Mouse (Mus musculus) forebrain, embryonic 12.5 days (tissue): ENCODE data around the gene Ube2i. TPM values are rescaled to one million over a fixed set of nuclear protein-coding genes. Genes with fewer than 3 reads are reported as not detected.

Experiments used
- ATAC-seq: fragments of 200-750 bp; cut with Nextera tagmentation; 2 replicates; pipeline ENCODE4 v1.8.0; 2017; ENCODE audit warnings: moderate TSS enrichment; ENCODE audit not compliant: low FRiP score
- H3K27ac ChIP-seq: fragments of 300-500 bp; sonication (generic); 2 replicates; pipeline ENCODE4 v1.5.1; 2016; ENCODE audit warnings: mild to moderate bottlenecking
- H3K27me3 ChIP-seq: fragments of 300-500 bp; sonication (generic); 2 replicates; pipeline ENCODE4 v1.6.1; 2016; ENCODE audit warnings: mild to moderate bottlenecking
- H3K36me3 ChIP-seq: fragments of 300-500 bp; sonication (generic); replicated peaks from 2 replicates; pipeline ENCODE4 v1.6.1; 2016; ENCODE audit warnings: mild to moderate bottlenecking
- H3K4me1 ChIP-seq: fragments of 300-500 bp; sonication (generic); 2 replicates; pipeline ENCODE4 v1.6.1; 2016
- H3K4me2 ChIP-seq: fragments of 300-500 bp; sonication (generic); 2 replicates; pipeline ENCODE4 v1.6.1; 2016; ENCODE audit warnings: mild to moderate bottlenecking, moderate library complexity
- H3K4me3 ChIP-seq: fragments of 300-500 bp; sonication (generic); replicated peaks from 2 replicates; pipeline ENCODE4 v1.5.1; 2016; ENCODE audit warnings: mild to moderate bottlenecking
- H3K9ac ChIP-seq: fragments of 300-500 bp; sonication (generic); 2 replicates; pipeline ENCODE4 v1.6.1; 2016; ENCODE audit warnings: mild to moderate bottlenecking
- H3K9me3 ChIP-seq: fragments of 300-500 bp; sonication (generic); 2 replicates; pipeline ENCODE4 v1.6.1; 2016
- WGBS: fragments of 180-500 bp; shearing (Covaris S2); methylation state at CpG from one replicate; pipeline ENCODE4 v1.1.7; 2016; 5-methylcytosine and 5-hydroxymethylcytosine counted together
- polyA plus RNA-seq: library from polyadenylated mRNA; unstranded; fragments of >200 nt; fragmentation: Nextera tagmentation; extraction: Ambion mirVana; gene quantifications from 2 replicates; pipeline ENCODE4 v1.2.1, GENCODE M21; 2016

Gene Ube2i
- polyA plus RNA-seq, result 849 and 866 TPM in 2 replicates

DNA sequence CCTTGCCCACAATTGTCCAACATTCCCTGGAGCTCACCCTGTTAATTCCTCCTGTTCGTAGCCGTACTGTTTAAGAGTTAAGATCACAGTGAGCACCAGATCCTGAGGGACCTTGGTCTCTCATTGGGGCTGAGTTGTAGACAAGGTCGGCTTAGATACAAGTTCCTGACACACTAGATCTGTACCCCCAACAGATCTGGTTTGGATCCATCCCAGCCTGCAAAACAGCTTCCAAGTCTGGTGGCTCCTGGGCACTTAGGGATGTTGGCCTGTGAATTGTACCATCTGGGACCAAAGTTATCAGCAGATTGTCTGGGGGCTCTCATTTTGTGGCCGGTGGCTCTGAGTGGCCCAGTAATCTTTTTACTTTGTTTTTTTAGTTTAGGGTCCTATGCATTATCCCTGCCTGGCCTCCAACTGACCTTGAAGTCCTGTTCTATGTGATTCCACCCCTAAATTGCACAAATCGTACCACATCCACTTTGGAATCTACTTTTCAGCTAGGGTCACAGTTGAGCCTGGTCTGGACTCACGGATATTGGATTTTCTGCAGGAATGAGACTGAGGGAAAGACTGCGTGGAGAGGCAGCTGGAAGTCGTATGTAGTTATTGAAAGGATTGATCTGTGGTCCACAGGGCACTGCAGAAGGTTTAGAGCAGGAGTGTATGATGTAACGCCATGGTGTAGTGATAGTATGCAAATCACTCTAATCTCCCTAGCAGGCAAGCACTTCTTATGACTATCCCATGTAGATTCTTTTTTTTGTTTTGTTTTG lies at the start of gene Ube2i:
TSS of gene Ube2i (minus strand) at position 52 of the 776 bp plus-strand sequence.
- peaks cover 6% of the 10 kb centered on the region for H3K36me3 ChIP-seq
- no peaks in the 10 kb centered on the region; the same call in 1 of the 2 replicates for H3K27me3 ChIP-seq
- peaks cover 33% of the 10 kb centered on the region for H3K4me1 ChIP-seq
- peak within 1 kb of the TSS; percentile 99 for H3K9ac ChIP-seq
- no peak for ATAC-seq
- peak within 1 kb of the TSS; percentile 99 for H3K4me2 ChIP-seq
- 84% methylated on average over 9 of the region's 9 CpGs for WGBS
- H3K4me3 ChIP-seq, result peak within 1 kb of the TSS; percentile 97
- peak within 1 kb of the TSS; percentile 97 for H3K27ac ChIP-seq
- H3K9me3 ChIP-seq, result no peaks in the 10 kb centered on the region

DNA sequence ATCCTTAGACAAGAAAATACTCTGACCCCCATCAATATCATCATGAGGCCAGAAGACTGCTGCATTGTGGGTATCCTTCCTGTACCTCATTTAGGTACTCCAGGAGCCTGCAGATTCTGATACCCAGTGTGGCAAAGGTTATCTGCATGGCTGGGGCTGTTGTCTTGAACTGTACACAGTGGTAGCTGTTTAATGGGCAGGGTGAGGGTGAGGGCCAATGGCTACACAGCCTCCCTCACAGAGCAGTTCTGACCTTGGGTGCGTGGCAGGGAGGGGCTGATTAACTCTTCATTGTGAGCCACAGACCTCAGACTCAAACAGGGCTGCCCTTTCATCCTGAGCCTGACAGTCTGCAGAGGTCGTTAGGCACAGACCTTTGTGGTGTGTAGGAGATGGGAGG lies 48.5 kb upstream of the Ube2i start:
- Histone ChIP-seq H3K36me3 (no peaks in the 10 kb centered on the region), H3K9ac (no peak overlapping the region), H3K4me1 (no peaks in the 10 kb centered on the region), H3K27me3 (peaks cover 20% of the 10 kb centered on the region; the same call in 1 of the 2 replicates), H3K9me3 (no peaks in the 10 kb centered on the region), H3K4me3 (no peak overlapping the region), H3K27ac (no peak overlapping the region), H3K4me2 (no peak overlapping the region)
- no peak for ATAC-seq
- WGBS, result 18% methylated on average over 2 of the region's 2 CpGs

DNA sequence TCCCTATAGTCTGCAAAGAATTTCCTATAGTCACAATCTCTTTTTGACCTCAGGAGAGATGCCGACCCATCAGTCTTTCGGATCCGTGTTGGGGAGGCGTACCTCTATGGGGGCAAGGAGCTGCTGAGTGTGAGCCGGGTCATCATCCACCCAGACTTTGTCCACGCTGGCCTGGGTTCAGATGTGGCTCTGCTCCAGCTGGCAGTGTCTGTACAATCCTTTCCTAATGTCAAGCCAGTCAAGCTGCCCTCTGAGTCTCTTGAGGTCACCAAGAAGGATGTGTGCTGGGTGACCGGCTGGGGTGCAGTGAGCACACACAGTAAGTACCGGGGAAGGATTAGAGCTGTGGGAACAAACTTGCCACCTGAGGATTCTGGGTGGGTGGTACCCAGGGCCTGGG lies 46.4 kb upstream of the Ube2i start:
- Histone ChIP-seq H3K4me3 (no peak overlapping the region), H3K36me3 (no peaks in the 10 kb centered on the region), H3K9me3 (no peaks in the 10 kb centered on the region), H3K27ac (no peak overlapping the region), H3K27me3 (peaks cover 19% of the 10 kb centered on the region; the same call in 1 of the 2 replicates), H3K9ac (no peak overlapping the region), H3K4me2 (no peak overlapping the region), H3K4me1 (no peaks in the 10 kb centered on the region)
- 93% methylated on average over 8 of the region's 8 CpGs for WGBS
- no peak for ATAC-seq

DNA sequence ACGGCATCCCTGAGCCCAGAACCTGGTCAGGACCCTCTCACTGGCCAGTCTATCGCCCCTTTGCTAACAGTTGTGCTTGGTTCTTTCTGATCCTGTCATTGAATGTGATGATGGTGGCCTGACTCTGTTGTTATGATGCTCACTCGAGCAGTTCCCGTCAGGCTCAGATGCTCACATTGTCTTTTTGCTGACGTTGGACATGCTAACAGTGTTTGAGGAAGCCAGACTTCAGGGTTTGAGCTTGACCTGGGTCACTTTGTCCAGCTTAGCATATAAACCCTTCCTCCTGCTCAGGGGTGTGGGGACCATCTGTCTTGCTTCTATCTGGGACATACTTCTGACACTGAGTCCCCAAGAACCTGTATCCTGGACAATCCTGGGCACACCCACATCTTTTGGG lies 43.9 kb upstream of the Ube2i start, which contains the start of gene Prss29:
TSS of gene Prss29 (plus strand) at position 301 of the 400 bp plus-strand sequence.
- Histone ChIP-seq H3K4me1 (no peaks in the 10 kb centered on the region), H3K27ac (no peak within 1 kb of the TSS), H3K4me2 (no peak within 1 kb of the TSS), H3K4me3 (no peak within 1 kb of the TSS), H3K27me3 (peaks cover 12% of the 10 kb centered on the region; the same call in 1 of the 2 replicates), H3K36me3 (no peaks in the 10 kb centered on the region), H3K9ac (no peak within 1 kb of the TSS), H3K9me3 (no peaks in the 10 kb centered on the region)
- WGBS, result 80% methylated on average over 5 of the region's 5 CpGs
- no peak for ATAC-seq

DNA sequence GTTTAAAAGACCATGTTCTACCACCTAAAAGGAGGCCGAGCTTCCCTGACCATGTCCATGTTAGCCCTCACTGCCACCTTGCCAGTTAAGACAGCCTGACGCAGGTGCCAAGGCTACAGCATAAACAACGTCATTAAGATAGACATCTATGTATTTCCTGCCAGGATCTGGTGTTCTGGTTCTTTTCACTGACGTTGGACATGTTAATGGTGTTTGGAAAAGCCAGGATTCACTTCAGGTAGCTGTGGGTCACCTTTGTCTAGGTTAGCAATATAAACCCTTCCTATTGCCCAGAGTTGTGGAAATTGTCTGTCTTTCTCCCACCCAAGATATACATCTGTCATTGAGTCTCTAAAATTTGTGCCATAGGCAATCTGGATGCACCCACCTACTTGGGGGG lies 33.9 kb upstream of the Ube2i start, which contains the start of gene Prss28:
TSS of gene Prss28 (plus strand) at position 301 of the 400 bp plus-strand sequence.
- Histone ChIP-seq H3K27ac (no peak within 1 kb of the TSS), H3K4me3 (no peak within 1 kb of the TSS), H3K4me2 (no peak within 1 kb of the TSS), H3K27me3 (no peaks in the 10 kb centered on the region), H3K9me3 (no peaks in the 10 kb centered on the region), H3K9ac (no peak within 1 kb of the TSS), H3K36me3 (no peaks in the 10 kb centered on the region), H3K4me1 (no peaks in the 10 kb centered on the region)
- 87% methylated on average over 4 of the region's 4 CpGs for WGBS
- ATAC-seq, result no peak

DNA sequence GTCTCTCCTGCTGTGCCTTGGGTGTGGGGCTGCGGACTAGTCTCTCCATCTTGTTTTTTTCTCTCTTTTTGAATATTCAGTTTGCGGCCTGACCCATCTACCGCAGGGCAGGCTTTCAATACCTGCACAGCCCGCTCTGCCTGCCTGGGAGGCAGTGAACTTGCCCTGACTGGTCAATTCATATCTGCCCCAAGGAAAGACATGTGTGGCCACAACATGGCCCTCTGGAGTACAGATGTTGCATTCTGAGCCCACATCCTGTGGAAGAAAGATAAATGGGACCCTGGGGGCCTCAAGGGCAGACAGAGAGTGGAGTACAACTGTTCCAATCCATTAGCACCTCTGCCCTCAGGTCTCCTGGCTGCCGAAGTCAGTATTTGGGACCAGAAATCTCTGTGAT lies 23.7 kb upstream of the Ube2i start, which contains the start of gene Prss34:
TSS of gene Prss34 (plus strand) at position 301 of the 400 bp plus-strand sequence.
- Histone ChIP-seq H3K4me1 (no peaks in the 10 kb centered on the region), H3K27ac (no peak within 1 kb of the TSS), H3K9ac (no peak within 1 kb of the TSS), H3K36me3 (no peaks in the 10 kb centered on the region), H3K4me2 (no peak within 1 kb of the TSS), H3K4me3 (no peak within 1 kb of the TSS), H3K27me3 (peaks cover 18% of the 10 kb centered on the region; the same call in 1 of the 2 replicates), H3K9me3 (no peaks in the 10 kb centered on the region)
- no peak for ATAC-seq
- WGBS, result 91% methylated on average over 5 of the region's 5 CpGs

DNA sequence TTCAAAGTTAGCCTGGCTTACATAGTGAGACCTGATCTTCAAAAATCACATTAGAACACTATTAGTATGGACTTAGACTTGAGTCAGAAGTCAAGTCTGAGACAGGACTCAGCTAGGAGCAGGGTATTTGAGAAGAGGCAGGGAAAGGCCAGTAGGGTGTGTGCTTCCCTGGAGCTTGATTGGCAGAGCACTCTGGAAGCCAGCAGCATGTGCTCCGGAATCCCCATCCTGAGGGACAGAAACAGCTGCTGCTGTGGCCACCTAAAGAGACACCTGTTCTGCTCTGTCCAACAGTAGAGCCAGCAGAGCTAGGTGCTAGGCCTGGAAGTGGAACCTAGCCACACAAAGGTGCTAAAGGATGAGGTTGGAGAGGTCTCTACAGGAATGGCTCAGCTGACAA lies 19.7 kb upstream of the Ube2i start:
- 50% methylated on average over 1 of the region's 1 CpGs for WGBS
- Histone ChIP-seq H3K9me3 (no peaks in the 10 kb centered on the region), H3K27ac (no peak overlapping the region), H3K27me3 (peaks cover 6% of the 10 kb centered on the region; the same call in 1 of the 2 replicates), H3K36me3 (no peaks in the 10 kb centered on the region), H3K4me1 (no peaks in the 10 kb centered on the region), H3K9ac (no peak overlapping the region), H3K4me3 (no peak overlapping the region), H3K4me2 (no peak overlapping the region)
- no peak for ATAC-seq

DNA sequence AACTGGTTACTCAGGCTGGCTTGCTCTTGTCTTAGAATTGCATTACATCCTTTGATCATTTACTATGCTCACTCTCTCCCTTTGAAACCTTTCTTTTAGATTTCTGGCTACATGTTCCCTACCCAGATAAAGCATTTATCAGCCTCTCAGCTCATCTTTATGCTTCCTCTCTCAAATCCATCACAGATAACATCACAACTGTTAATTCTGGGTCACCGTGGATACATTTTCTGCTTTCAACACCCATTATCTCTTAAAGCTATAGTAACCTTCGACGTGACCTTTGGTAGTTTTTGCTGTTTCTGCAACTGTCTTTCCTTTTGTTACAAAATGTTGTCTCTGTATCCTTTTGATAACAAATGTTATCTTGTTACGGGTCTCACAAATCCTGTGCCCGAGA lies 19.1 kb upstream of the Ube2i start:
- Histone ChIP-seq H3K9ac (no peak overlapping the region), H3K27me3 (peaks cover 4% of the 10 kb centered on the region; the same call in 1 of the 2 replicates), H3K4me2 (no peak overlapping the region), H3K4me3 (no peak overlapping the region), H3K9me3 (no peaks in the 10 kb centered on the region), H3K36me3 (no peaks in the 10 kb centered on the region), H3K27ac (no peak overlapping the region), H3K4me1 (no peaks in the 10 kb centered on the region)
- 85% methylated on average over 5 of the region's 5 CpGs for WGBS
- no peak for ATAC-seq

DNA sequence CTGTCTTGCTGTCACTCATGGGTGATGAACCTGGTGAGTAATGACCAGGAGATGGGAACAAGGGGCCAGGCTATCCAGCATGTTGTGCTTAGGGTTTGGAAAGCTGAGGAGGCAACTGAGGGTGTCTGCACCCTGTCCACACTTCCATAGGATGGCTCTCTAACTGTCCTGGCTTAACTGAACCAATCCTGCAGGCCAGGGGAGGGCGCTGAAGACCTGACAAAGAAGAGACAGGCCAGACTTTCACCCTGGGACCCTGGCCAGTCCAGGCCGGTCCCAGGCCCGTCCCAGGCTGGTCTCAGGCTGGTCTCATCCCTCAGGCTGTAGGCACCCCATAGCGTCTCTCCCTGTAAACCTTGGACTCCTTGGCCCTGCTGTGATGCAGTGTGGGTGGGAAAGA lies 16.0 kb upstream of the Ube2i start:
- no peak overlapping the region for H3K4me2 ChIP-seq
- WGBS, result 30% methylated on average over 4 of the region's 4 CpGs
- H3K27ac ChIP-seq, result no peak overlapping the region
- no peak overlapping the region for H3K4me3 ChIP-seq
- H3K36me3 ChIP-seq, result no peaks in the 10 kb centered on the region
- H3K4me1 ChIP-seq, result no peaks in the 10 kb centered on the region
- no peaks in the 10 kb centered on the region for H3K9me3 ChIP-seq
- H3K27me3 ChIP-seq, result no peaks in the 10 kb centered on the region
- H3K9ac ChIP-seq, result no peak overlapping the region
- no peak for ATAC-seq

DNA sequence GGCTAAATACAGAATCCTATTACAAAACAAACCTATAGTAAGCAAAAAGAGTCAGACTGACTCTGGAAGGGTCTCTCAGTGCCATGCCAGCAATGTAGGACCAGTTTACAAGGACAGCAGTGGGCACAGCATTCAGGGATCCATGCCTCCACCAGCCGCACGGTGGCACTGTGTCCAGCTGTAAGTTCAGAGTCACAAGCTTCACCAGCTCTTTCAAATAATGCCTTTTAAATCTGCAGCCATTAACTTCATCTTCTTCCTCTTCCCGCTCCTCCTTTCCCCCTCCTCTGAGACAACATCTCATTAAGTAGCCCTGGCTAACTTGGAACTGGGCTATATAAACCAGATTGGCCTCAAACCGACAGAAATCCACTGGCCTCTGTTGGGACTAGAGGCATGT lies 14.4 kb upstream of the Ube2i start:
- H3K4me1 ChIP-seq, result no peaks in the 10 kb centered on the region
- H3K27ac ChIP-seq, result no peak overlapping the region
- 35% methylated on average over 4 of the region's 4 CpGs for WGBS
- H3K9ac ChIP-seq, result no peak overlapping the region
- no peaks in the 10 kb centered on the region for H3K9me3 ChIP-seq
- H3K36me3 ChIP-seq, result no peaks in the 10 kb centered on the region
- H3K4me2 ChIP-seq, result no peak overlapping the region
- no peak overlapping the region for H3K4me3 ChIP-seq
- no peak for ATAC-seq
- no peaks in the 10 kb centered on the region for H3K27me3 ChIP-seq

DNA sequence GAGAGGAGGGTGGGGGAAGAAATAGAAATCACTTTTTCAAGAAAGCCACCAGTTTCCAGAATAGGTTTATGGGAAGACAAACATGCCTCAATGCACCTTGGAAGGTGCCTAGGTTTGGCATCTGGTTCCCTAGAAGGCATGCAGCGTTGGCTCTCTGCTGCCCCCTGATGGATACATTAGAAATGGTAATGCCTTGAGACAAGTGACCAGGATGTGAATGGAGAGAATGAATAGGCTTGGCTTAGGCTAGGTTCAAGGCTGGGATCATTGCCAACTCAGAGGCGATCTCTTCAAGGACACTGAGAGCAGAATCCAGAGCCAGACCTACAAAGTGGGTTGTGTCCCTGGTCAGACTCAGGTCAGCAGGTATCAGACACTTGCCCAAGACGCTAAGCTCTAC lies 10.6 kb upstream of the Ube2i start:
- H3K4me3 ChIP-seq, result no peak overlapping the region
- 12% methylated on average over 3 of the region's 3 CpGs for WGBS
- no peak overlapping the region for H3K4me2 ChIP-seq
- no peak overlapping the region for H3K27ac ChIP-seq
- H3K36me3 ChIP-seq, result no peaks in the 10 kb centered on the region
- H3K9ac ChIP-seq, result no peak overlapping the region
- ATAC-seq, result no peak
- H3K4me1 ChIP-seq, result no peaks in the 10 kb centered on the region
- H3K27me3 ChIP-seq, result no peaks in the 10 kb centered on the region
- no peaks in the 10 kb centered on the region for H3K9me3 ChIP-seq

DNA sequence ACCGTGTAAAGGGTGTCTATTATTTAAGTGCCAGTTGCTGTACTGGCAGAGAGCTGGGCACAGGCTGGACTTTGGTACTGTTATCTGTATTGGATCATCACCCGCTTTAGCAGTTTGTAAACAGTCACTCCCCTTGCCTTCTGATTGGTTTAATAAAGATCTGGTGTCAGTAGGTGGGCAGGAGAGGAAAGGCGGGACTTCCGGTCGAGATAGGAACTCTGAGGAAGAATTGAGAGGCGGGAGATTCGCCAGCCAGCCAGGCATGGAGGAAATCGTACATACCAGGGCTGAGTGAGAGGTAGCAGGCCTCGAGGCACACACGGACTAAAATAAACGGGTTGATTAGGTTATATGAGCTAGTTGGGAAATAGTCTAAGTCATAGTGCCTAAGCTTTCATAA lies 7.7 kb upstream of the Ube2i start:
- Histone ChIP-seq H3K4me3 (no peak overlapping the region), H3K27me3 (no peaks in the 10 kb centered on the region; the same call in 1 of the 2 replicates), H3K4me1 (no peaks in the 10 kb centered on the region), H3K9ac (no peak overlapping the region), H3K4me2 (no peak overlapping the region), H3K9me3 (no peaks in the 10 kb centered on the region), H3K27ac (no peak overlapping the region), H3K36me3 (no peaks in the 10 kb centered on the region)
- 48% methylated on average over 11 of the region's 11 CpGs for WGBS
- ATAC-seq, result no peak

DNA sequence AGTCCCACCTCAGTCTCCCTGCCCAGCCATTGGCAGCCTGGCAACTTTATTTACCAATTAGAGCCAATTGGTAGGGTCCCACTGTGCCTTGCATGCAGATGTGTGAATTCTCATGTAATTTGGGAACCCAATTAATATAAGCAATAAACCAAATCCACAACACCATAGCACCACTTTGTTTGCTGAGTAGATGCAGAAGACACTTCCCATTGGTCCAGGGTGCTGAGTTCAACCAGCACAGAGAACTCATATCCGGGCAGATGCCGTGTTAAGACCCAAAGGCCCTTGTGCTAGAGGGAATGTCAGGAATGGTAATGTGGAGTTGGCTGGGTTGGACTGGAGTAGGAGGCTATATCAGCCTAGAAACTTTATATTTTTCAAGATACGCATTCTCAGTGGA lies 1.4 kb upstream of the Ube2i start:
- no peak for ATAC-seq
- WGBS, result 95% methylated on average over 3 of the region's 3 CpGs
- Histone ChIP-seq H3K36me3 (0 out of 2 replicates have a peak, but pooled peaks cover 4% of the 10 kb centered on the region), H3K4me3 (no peak overlapping the region), H3K4me2 (no peak overlapping the region), H3K4me1 (peaks cover 23% of the 10 kb centered on the region), H3K9ac (no peak overlapping the region), H3K9me3 (no peaks in the 10 kb centered on the region), H3K27me3 (no peaks in the 10 kb centered on the region; the same call in 1 of the 2 replicates), H3K27ac (no peak overlapping the region)
